In genomic region chr8:118569366-118569765, GRCm38 (mm10) we compare ENCODE assay signal across 19 mouse cellular contexts.
DNase-seq lines count a peak whose midpoint lies in the region; ATAC-seq lines count a peak whose summit lies in the region.
"Had no signal": no experiment of that assay in that cellular context is flagged by ENCODE, and none has a peak within 500 bp of the region (broad histone marks: within the 10 kb centered on the region; RNA-seq: fewer than 3 reads in every experiment).

No protein-coding gene starts in this region.

- no peak for DNase-seq in frontal cortex, adult 2 months (ENCODE audit: extremely low spot score in 1 of 2, low spot score in 1 of 2)
- DNase-seq in left cerebral cortex, postnatal 36 days (ENCODE audit: low spot score in 2 of 2) = peak; percentile 9 to 17
- DNase-seq in left cerebral cortex, adult 18-20 months (ENCODE audit: low spot score in 2 of 2) = no peak
- DNase-seq in right cerebral cortex, postnatal 25 days = peak; percentile 12
- DNase-seq: adrenal gland, postnatal 10 days; adrenal gland, postnatal 36 days; B cell, adult 2 months; cerebellum, adult 18-20 months; cerebellum, adult 9-10 months; cerebellum, postnatal 14 days; gastrocnemius, postnatal 25 days; heart, adult 18-20 months; heart, postnatal 10 days; heart, postnatal 36 days had no signal

- ATAC-seq in frontal cortex, adult (ENCODE audit: low TSS enrichment) = peak; percentile 74; the same call in 1 of the 2 replicates
- ATAC-seq in erythroid progenitor cell, adult 5-6 weeks (replicated peaks; ENCODE audit: low FRiP score, poor library complexity, severe bottlenecking) = no peak
- ATAC-seq: forebrain, embryonic 15.5 days; hindbrain, embryonic 16.5 days; Patski had no signal

- intact Hi-C loops in left cerebral cortex, postnatal 36 days (cut with DNase I) = no loop called here

Comparison
In these comparisons a context has a peak if more than half of its experiments do, and no peak if none do; other contexts are left out.
1. DNase-seq: peak in left cerebral cortex, postnatal 36 days (2 of 2) and right cerebral cortex, postnatal 25 days (single experiment); none in frontal cortex, adult 2 months (0 of 2) and left cerebral cortex, adult 18-20 months (0 of 2).